Mouse (Mus musculus): ENCODE results near the gene Olfr1356. TPM values are rescaled to one million over a fixed set of nuclear protein-coding genes. Genes with fewer than 3 reads are reported as not detected.

The Olfr1356 gene
- not detected for polyA plus RNA-seq (2014; fragmentation: Illumina TruSeq; extraction: RNeasy Lipid Tissue Mini Kit (QIAGEN cat#74804); ENCODE audit: insufficient read depth, low read depth, low replicate concordance)

DNA sequence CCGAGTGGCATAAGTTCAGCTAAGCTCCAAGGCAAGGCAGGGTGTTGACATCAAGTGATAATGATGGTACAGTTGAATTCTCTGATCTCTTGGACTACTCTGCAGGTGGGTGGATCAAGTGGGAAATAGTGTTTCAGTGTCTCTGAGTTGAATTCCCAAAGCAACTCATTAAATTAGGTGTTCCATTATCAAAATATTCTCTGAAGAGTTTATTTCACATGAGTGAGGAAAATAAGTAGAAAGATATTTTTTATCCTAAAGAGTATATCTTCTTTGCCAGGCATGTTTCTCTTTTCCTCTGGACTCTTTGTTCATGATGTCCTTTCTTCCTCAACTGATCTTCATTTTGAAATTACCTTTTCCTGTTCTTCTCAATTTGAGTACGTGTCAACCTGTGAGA is at the start of gene Olfr1356:
Gene Olfr1356, minus strand, starts transcription at position 101 of the 400 bp plus-strand sequence.

DNA sequence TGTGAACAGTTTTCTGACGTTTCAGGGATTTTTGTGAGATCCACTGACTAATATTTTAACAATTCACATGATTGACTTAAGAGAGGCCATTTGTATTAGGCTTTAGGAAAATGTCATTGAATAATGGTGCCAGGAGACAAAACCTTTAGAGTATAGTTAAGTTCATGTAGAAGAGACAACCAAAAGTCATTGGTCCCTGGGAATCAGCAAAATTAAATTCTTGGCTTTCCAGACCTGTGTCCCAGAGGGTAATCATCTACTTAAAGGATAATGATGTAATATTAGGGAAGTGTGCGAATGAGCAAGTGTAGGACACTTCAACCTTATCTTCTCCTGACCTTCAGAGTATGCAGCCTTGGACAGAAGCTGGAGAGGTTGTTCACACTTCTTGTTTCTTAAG is 23.3 kb upstream of the Olfr1356 start, which contains the start of gene Olfr1355:
Gene Olfr1355, plus strand, starts transcription at position 301 of the 400 bp plus-strand sequence.

Other genes with a start within 250 kb of the Olfr1356 start
- not detected for gene Olfr1357, start 234.1 kb downstream of the Olfr1356 start, polyA plus RNA-seq (2014; fragmentation: Illumina TruSeq; extraction: RNeasy Lipid Tissue Mini Kit (QIAGEN cat#74804); ENCODE audit: insufficient read depth, low read depth, low replicate concordance)
- not detected for gene Casp14, start 133.9 kb downstream of the Olfr1356 start, polyA plus RNA-seq (2014; fragmentation: Illumina TruSeq; extraction: RNeasy Lipid Tissue Mini Kit (QIAGEN cat#74804); ENCODE audit: insufficient read depth, low read depth, low replicate concordance)
- gene Ccdc105, start 99.1 kb downstream of the Olfr1356 start, polyA plus RNA-seq (2014; fragmentation: Illumina TruSeq; extraction: RNeasy Lipid Tissue Mini Kit (QIAGEN cat#74804); ENCODE audit: insufficient read depth, low read depth, low replicate concordance), result not detected
- gene Slc1a6, start 71.7 kb downstream of the Olfr1356 start, polyA plus RNA-seq (2014; fragmentation: Illumina TruSeq; extraction: RNeasy Lipid Tissue Mini Kit (QIAGEN cat#74804); ENCODE audit: insufficient read depth, low read depth, low replicate concordance), result 0.25 TPM
- gene Olfr1355, start 23.4 kb upstream of the Olfr1356 start, polyA plus RNA-seq (2014; fragmentation: Illumina TruSeq; extraction: RNeasy Lipid Tissue Mini Kit (QIAGEN cat#74804); ENCODE audit: insufficient read depth, low read depth, low replicate concordance), result not detected
- not detected for gene Olfr1354, start 61.0 kb upstream of the Olfr1356 start, polyA plus RNA-seq (2014; fragmentation: Illumina TruSeq; extraction: RNeasy Lipid Tissue Mini Kit (QIAGEN cat#74804); ENCODE audit: insufficient read depth, low read depth, low replicate concordance)
- gene Olfr8, start 98.5 kb upstream of the Olfr1356 start, polyA plus RNA-seq (2014; fragmentation: Illumina TruSeq; extraction: RNeasy Lipid Tissue Mini Kit (QIAGEN cat#74804); ENCODE audit: insufficient read depth, low read depth, low replicate concordance), result not detected
- not detected for gene Olfr1353, start 111.1 kb upstream of the Olfr1356 start, polyA plus RNA-seq (2014; fragmentation: Illumina TruSeq; extraction: RNeasy Lipid Tissue Mini Kit (QIAGEN cat#74804); ENCODE audit: insufficient read depth, low read depth, low replicate concordance)
- not detected for gene Olfr1352, start 128.9 kb upstream of the Olfr1356 start, polyA plus RNA-seq (2014; fragmentation: Illumina TruSeq; extraction: RNeasy Lipid Tissue Mini Kit (QIAGEN cat#74804); ENCODE audit: insufficient read depth, low read depth, low replicate concordance)
- gene Olfr1351, start 160.3 kb upstream of the Olfr1356 start, polyA plus RNA-seq (2014; fragmentation: Illumina TruSeq; extraction: RNeasy Lipid Tissue Mini Kit (QIAGEN cat#74804); ENCODE audit: insufficient read depth, low read depth, low replicate concordance), result not detected
- gene Olfr57, start 176.6 kb upstream of the Olfr1356 start, polyA plus RNA-seq (2014; fragmentation: Illumina TruSeq; extraction: RNeasy Lipid Tissue Mini Kit (QIAGEN cat#74804); ENCODE audit: insufficient read depth, low read depth, low replicate concordance), result not detected
- 8.4 TPM for gene 2610008E11Rik, start 245.4 kb upstream of the Olfr1356 start, polyA plus RNA-seq (2014; fragmentation: Illumina TruSeq; extraction: RNeasy Lipid Tissue Mini Kit (QIAGEN cat#74804); ENCODE audit: insufficient read depth, low read depth, low replicate concordance)

Measured in lung, adult 10 weeks (tissue).